Mouse (Mus musculus): ENCODE measurements around the gene Pnpt1. TPM values are rescaled to one million over a fixed set of nuclear protein-coding genes. Genes with fewer than 3 reads are reported as not detected.

Gene Pnpt1
- polyA plus RNA-seq, 1 experiment from 2014 or later: 38.9 TPM

DNA sequence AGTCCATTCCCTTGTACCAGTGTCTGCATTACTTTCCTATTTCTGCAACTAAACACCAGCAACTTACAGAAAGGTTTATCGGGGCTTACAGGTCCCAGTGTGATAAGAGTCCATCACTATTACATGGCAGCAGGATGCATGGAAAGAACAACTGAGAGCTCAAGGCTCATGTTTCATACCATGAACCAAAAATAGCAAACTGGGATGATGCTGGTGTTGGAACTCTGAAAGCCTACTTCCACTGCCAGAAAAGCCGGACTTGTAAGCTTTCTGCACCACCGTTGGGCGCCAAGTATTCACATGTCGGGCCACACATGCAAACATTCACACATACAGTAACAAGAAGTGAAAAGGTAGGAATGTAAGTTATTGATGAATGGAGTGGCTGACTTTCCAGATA is 51.2 kb downstream of the Pnpt1 start:
- Histone ChIP-seq H3K36me3 (ENCODE audit: inconsistent target) (peaks cover 33% of the 10 kb centered on the region), H3K27ac (no peak overlapping the region), H3K4me3 (ENCODE audit: inconsistent target) (no peak overlapping the region), H3K79me2 (ENCODE audit: inconsistent target) (peaks cover 100% of the 10 kb centered on the region)
- 88% methylated on average over 2 of the region's 5 CpGs for WGBS (ENCODE audit: missing documents)

DNA sequence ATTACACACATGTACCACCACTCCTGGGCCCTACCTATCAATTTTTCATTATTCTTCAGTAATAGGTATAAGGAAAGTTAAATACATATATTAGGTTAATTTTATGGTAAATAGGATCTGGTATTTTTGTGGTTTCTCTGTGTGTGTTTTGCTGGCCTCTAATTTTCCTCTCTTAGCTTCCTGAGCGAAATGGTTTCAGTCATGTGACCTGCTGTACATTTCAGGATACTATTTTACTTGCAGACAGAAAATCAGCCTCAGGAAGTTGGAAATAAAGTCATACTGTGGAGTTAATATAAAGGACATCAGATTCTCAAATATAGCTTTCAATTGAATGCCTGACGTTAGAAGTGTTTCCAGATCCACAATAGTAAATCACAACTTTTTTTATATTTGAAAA is 58.4 kb downstream of the Pnpt1 start:
- Histone ChIP-seq H3K27ac (peak overlapping the region; percentile 31), H3K79me2 (ENCODE audit: inconsistent target) (peaks cover 99% of the 10 kb centered on the region), H3K36me3 (ENCODE audit: inconsistent target) (peaks cover 25% of the 10 kb centered on the region; the same call in 1 of the 2 replicates), H3K4me3 (ENCODE audit: inconsistent target) (no peak overlapping the region)
- 60% methylated on average over 2 of the region's 2 CpGs for WGBS (ENCODE audit: missing documents)

DNA sequence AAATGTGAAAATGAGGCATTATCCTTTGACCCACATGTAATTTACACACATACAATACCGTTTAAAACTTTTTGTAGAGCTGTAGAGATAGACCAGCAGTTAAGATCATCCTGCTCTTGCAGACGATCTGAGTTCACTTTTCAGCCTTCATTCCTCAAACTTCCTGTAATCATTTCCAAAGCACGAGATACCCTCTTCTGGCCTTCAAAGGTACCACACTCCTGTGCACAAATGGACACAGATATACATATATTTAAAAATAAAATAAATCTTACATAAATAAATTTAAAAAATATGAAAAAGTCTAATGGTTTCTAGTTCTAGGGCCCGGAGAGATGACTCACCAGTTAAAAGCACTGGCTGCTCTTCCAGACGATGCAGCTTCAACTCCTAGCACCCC is 73.1 kb downstream of the Pnpt1 start:
- H3K79me2 ChIP-seq (ENCODE audit: inconsistent target): no peaks in the 10 kb centered on the region
- peaks cover 52% of the 10 kb centered on the region for H3K36me3 ChIP-seq (ENCODE audit: inconsistent target)
- H3K27ac ChIP-seq: no peak overlapping the region
- WGBS (ENCODE audit: missing documents): 93% methylated on average over 5 of the region's 5 CpGs
- H3K4me3 ChIP-seq (ENCODE audit: inconsistent target): no peak overlapping the region

DNA sequence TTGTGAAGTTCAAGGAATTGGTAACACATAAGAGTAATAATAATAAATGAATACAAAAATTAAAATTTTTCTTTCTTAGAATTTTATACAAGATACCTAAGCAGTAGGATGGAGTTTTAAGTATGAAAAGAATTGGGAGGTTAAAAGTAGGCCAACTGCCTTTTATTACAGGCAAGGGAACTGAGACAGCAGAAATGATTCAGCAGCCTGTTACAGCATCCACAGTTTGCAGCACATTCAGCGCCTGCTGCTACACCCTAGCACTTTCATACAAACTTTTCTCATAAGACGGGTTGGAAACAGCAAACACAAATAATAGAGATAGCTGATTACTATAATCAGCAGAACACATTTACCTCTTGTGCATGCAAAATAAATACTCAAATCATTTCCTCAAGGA is 79.2 kb downstream of the Pnpt1 start:
- Histone ChIP-seq H3K27ac (no peak overlapping the region), H3K36me3 (ENCODE audit: inconsistent target) (peaks cover 69% of the 10 kb centered on the region), H3K4me3 (ENCODE audit: inconsistent target) (no peak overlapping the region), H3K79me2 (ENCODE audit: inconsistent target) (no peaks in the 10 kb centered on the region)
- 96% methylated on average over 2 of the region's 2 CpGs for WGBS (ENCODE audit: missing documents)

Other genes starting within 250 kb of the Pnpt1 start
- 30.5 to 42.1 TPM (median 41.2 TPM) in 3 replicates for gene Ppp4r3b, start 42.1 kb downstream of the Pnpt1 start, polyA plus RNA-seq (2018)
- 17.4 to 33.0 TPM (median 17.6 TPM) in 3 replicates for gene Cfap36, start 116.7 kb downstream of the Pnpt1 start, polyA plus RNA-seq (2018)
- gene Ccdc88a, start 242.9 kb downstream of the Pnpt1 start, polyA plus RNA-seq (2018): 9.5 to 16.3 TPM (median 12.5 TPM) in 3 replicates